Mouse (Mus musculus): ENCODE data around the gene Hid1. TPM values are rescaled to one million over a fixed set of nuclear protein-coding genes. Genes with fewer than 3 reads are reported as not detected.
"Not testable (repeated sequence)": the region's sequence is repeated elsewhere in the genome, so short reads cannot be mapped to it uniquely, and the experiment has no call there.

Hid1 gene
- polyA plus RNA-seq, 1 experiment = not detected

DNA sequence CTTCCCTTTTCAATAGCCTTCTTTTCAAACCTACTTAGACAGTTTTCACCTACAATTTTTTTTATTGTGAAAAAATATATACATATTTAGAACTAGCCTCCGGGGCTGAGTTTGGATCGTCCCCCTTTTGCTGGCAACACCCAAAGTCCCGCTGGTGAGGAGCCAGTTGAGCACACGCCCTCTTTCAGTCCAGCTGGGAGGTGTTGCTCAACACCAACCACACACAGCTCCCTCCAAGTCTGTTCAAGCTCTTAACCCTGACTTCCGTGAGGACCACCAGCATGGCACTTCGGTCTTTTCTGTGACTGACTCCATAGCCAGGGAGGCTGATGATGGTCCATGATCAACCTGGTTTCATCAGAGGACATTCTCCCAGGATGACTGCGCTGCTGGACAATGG lies 30.5 kb upstream of the Hid1 start:
- no peak for TF ChIP-seq GATA1 (IDR thresholded peaks at IDR 0.05; ENCODE audit: low read length)
- Histone ChIP-seq H3K4me1 (ENCODE audit: control insufficient read depth) (no peaks in the 10 kb centered on the region; the same call in none of the 2 replicates), H3K9me3 (ENCODE audit: control insufficient read depth, low read length) (no peaks in the 10 kb centered on the region), H3K36me3 (ENCODE audit: control insufficient read depth) (no peaks in the 10 kb centered on the region), H3K27me3 (ENCODE audit: control insufficient read depth) (peaks cover 13% of the 10 kb centered on the region), H3K4me3 (replicated peaks) (no peak overlapping the region)

DNA sequence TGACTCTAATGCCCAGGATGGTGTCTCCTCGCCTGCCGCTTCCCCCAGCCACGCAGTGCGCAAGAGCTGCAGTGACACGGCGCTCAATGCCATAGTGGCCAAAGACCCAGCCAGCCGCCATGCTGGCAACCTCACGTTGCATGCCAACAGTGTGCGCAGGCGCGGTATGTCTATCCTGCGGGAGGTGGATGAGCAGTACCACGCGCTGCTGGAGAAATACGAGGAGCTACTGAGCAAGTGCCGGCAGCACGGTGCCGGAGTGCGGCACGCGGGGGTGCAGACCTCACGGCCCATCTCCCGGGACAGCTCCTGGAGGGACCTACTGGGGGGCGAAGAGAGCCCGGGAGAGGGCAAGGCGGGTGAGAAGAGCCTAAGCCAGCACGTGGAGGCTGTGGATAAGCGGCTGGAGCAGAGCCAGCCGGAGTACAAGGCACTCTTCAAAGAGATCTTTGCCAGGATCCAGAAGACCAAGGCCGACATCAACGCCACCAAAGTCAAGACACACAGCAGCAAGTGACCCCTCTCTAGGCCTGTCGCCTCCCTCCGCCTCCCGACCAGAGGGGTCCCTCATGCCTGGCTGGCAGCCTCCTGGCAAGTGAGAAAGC lies 26.3 kb upstream of the Hid1 start:
- H3K27me3 ChIP-seq (ENCODE audit: control insufficient read depth) = peaks cover 10% of the 10 kb centered on the region
- TF ChIP-seq TAL1 (IDR thresholded peaks at IDR 0.05; ENCODE audit: low read length) = no peak
- no peak for TF ChIP-seq GATA1 (IDR thresholded peaks at IDR 0.05; ENCODE audit: low read length)

DNA sequence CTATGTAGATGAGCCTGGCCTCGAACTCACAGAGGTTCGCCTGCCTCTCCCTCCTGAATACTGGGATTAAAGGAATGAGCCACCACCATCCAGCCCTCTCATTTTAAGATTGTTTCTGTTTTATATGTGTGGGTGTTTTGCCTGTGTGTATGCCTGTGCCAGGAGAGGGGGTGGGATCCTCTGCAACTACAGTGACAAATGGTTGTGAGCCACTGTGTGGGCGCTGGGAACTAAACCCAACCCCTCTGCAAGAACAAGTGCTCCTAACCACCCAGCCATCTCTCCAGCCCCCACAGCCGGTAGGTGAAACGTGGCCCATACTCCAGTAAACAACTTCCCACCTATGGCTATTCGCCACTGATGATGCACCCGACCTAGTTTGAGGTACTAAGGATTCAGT lies 23.8 kb upstream of the Hid1 start:
- Histone ChIP-seq H3K27me3 (ENCODE audit: control insufficient read depth) (peaks cover 10% of the 10 kb centered on the region), H3K4me1 (ENCODE audit: control insufficient read depth) (no peaks in the 10 kb centered on the region; the same call in 1 of the 2 replicates), H3K4me3 (replicated peaks) (no peak overlapping the region), H3K9me3 (ENCODE audit: control insufficient read depth, low read length) (no peaks in the 10 kb centered on the region), H3K36me3 (ENCODE audit: control insufficient read depth) (no peaks in the 10 kb centered on the region)
- no peak for TF ChIP-seq GATA1 (IDR thresholded peaks at IDR 0.05; ENCODE audit: low read length)
- TF ChIP-seq TAL1 (IDR thresholded peaks at IDR 0.05; ENCODE audit: low read length) = no peak

More for the DNA sequence above, 26.3 kb upstream of the Hid1 start:
- no peak overlapping the region for H3K4me3 ChIP-seq (replicated peaks)
- no peaks in the 10 kb centered on the region for H3K36me3 ChIP-seq (ENCODE audit: control insufficient read depth)
- no peaks in the 10 kb centered on the region for H3K9me3 ChIP-seq (ENCODE audit: control insufficient read depth, low read length)
- H3K4me1 ChIP-seq (ENCODE audit: control insufficient read depth) = no peaks in the 10 kb centered on the region; the same call in 1 of the 2 replicates

DNA sequence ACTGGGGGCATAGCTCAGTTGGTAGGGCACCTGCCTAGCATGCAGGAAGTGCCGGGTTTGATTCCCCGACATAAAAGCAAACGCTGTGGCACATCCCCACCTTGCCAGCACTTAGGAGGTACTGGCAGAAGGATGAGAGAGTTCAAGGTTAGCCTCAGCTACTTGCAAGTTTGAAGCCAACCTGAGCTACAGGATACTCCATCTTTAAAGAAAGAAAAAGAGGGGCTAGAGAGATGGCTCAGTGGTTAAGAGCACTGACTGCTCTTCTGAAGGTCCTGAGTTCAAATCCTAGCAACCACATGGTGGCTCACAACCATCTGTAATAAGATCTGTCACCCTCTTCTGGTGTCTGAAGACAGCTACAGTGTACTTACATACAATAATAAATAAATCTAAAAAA lies 19.3 kb upstream of the Hid1 start:
- H3K9me3 ChIP-seq (ENCODE audit: control insufficient read depth, low read length); H3K36me3 ChIP-seq (ENCODE audit: control insufficient read depth); H3K4me3 ChIP-seq (replicated peaks); H3K4me1 ChIP-seq (ENCODE audit: control insufficient read depth): not testable (repeated sequence)
- H3K27me3 ChIP-seq (ENCODE audit: control insufficient read depth) = peaks cover 35% of the 10 kb centered on the region

DNA sequence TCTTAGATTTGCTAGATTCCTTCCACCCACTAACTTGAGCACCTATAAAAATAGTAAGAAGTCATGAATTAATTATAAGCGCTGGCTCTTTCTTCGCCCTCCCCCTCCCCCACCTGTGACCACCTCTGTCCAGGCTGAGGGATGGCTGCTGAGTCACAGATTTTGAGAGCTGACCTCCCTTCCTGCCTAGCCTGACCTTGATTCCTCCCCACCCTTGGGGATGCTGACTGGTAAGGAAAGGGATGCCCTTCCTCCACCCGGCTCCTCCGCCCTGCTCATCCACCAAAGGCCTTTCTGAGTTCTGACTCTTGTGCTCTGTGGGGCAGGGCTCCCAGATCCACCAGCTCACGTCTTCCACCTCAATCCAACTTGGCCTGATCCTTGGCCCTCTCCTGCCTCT lies 17.0 kb upstream of the Hid1 start:
- Histone ChIP-seq H3K4me3 (replicated peaks) (no peak overlapping the region), H3K36me3 (ENCODE audit: control insufficient read depth) (no peaks in the 10 kb centered on the region), H3K9me3 (ENCODE audit: control insufficient read depth, low read length) (peaks cover 3% of the 10 kb centered on the region; the same call in 1 of the 2 replicates), H3K4me1 (ENCODE audit: control insufficient read depth) (peaks cover 2% of the 10 kb centered on the region; the same call in 1 of the 2 replicates), H3K27me3 (ENCODE audit: control insufficient read depth) (peaks cover 58% of the 10 kb centered on the region)
- no peak for TF ChIP-seq TAL1 (IDR thresholded peaks at IDR 0.05; ENCODE audit: low read length)
- TF ChIP-seq GATA1 (IDR thresholded peaks at IDR 0.05; ENCODE audit: low read length) = no peak

DNA sequence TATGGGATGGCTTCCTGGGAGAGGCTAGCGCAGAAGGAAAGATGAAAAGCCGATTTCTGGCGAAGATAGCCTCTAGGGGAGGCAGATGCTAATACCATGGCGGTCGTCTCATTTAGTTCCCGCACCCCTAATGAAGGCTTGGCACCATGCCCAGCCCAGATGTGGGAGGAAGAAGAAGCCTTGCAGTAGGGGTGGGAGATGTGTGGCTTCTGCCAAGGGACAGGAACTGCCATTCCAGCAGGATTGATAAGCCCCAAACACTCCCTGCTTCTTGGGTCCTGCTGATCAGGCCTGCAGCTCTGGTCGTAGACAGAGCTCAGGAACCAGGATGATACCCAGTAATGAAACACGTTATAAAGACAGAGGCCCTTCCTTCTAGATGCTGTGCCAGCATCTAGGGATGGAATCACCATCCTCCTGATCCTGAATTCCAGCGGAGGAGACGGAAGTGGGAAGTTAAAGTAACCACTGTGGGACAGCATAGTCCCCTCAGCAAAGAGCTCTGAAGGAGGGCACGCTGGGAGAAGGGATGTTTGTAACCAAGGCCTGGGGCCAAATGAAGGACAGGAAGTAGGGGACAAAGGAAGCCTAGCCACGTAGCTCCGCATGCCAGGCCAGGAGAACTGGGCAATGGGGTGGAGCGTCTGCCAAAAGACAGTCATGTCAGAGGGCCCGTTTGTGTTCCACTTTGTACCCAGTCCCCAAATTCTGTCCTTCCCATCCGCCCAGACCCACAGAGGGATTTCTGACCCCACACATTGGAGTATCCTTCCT lies 16.3 kb upstream of the Hid1 start:
- H3K36me3 ChIP-seq (ENCODE audit: control insufficient read depth) = no peaks in the 10 kb centered on the region
- no peak overlapping the region for H3K4me3 ChIP-seq (replicated peaks)
- TF ChIP-seq GATA1 (IDR thresholded peaks at IDR 0.05; ENCODE audit: low read length) (no peak), TAL1 (IDR thresholded peaks at IDR 0.05; ENCODE audit: low read length) (no peak)
- H3K4me1 ChIP-seq (ENCODE audit: control insufficient read depth) = peaks cover 2% of the 10 kb centered on the region; the same call in 1 of the 2 replicates
- peaks cover 63% of the 10 kb centered on the region for H3K27me3 ChIP-seq (ENCODE audit: control insufficient read depth)
- peaks cover 7% of the 10 kb centered on the region; the same call in 1 of the 2 replicates for H3K9me3 ChIP-seq (ENCODE audit: control insufficient read depth, low read length)

DNA sequence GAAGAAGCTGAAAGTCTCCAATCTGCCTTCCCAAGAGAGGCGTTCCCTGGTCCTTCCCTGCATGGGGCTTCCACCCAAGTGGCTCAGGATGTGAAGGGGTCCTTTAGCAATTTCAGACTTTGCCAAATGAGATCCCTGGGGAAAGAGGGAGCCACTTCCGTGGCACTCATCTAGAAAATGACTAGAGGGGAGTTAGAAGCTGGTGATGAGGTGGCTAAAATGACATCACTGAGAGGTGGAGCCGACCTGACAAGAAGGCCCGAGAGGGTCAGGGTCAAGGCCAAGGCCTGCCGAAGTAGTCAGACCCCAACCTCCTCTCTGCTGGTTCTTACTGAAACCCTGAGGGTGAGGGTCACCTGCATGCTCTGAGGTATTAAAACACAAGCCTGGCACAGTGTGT lies 15.3 kb upstream of the Hid1 start:
- H3K4me1 ChIP-seq (ENCODE audit: control insufficient read depth) = peaks cover 2% of the 10 kb centered on the region; the same call in 1 of the 2 replicates
- H3K27me3 ChIP-seq (ENCODE audit: control insufficient read depth) = peaks cover 72% of the 10 kb centered on the region
- TF ChIP-seq GATA1 (IDR thresholded peaks at IDR 0.05; ENCODE audit: low read length) (no peak), TAL1 (IDR thresholded peaks at IDR 0.05; ENCODE audit: low read length) (no peak)
- no peak overlapping the region for H3K4me3 ChIP-seq (replicated peaks)
- peaks cover 15% of the 10 kb centered on the region for H3K9me3 ChIP-seq (ENCODE audit: control insufficient read depth, low read length)
- no peaks in the 10 kb centered on the region for H3K36me3 ChIP-seq (ENCODE audit: control insufficient read depth)

DNA sequence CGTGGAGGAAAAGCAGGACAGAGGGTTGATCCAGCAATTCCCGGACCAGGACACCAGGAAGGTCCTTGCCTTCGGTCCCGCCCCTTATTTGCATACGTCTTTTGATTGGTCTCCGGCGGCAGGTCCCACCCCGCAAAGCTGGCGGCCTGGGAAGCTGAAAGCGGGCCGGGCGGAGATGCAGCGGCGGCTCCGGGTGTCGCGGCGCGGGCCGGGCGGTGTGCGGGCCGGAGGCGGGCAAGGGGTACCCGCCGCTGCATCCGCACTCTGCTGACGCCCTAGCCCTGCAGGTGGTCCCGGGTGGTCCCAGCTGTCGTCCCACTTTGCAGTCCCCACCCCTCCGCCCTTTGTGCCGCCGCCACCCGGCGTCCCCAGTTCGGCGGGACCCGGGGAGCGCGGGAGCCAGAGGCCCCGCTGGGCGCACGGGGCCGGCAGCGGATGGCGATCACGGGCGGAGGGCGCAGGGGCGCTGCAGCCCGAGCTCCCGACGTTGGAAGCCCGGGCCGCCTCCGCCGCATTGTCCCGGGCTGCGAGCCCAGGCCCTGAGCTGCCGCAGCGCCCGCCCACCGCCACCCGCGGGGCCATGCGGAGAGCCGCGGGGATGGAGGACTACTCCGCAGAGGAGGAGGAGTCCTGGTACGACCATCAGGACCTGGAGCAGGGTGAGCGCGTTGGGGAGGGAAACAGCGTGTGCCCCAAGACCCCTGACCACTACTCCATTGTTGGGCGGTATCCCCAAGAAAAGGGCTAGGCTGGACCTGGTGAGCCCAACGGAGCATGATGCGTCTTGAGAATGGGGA lies 14.4 kb upstream of the Hid1 start, which contains the start of gene Cdr2l:
TSS of gene Cdr2l (plus strand) at position 174 of the 797 bp plus-strand sequence.
- Histone ChIP-seq H3K4me1 (ENCODE audit: control insufficient read depth) (peaks cover 2% of the 10 kb centered on the region; the same call in 1 of the 2 replicates), H3K9me3 (ENCODE audit: control insufficient read depth, low read length) (peaks cover 16% of the 10 kb centered on the region), H3K4me3 (replicated peaks) (peak within 1 kb of the TSS; percentile 46), H3K27me3 (ENCODE audit: control insufficient read depth) (peaks cover 73% of the 10 kb centered on the region), H3K36me3 (ENCODE audit: control insufficient read depth) (no peaks in the 10 kb centered on the region)
- TF ChIP-seq TAL1 (IDR thresholded peaks at IDR 0.05; ENCODE audit: low read length) = no peak
- no peak for TF ChIP-seq GATA1 (IDR thresholded peaks at IDR 0.05; ENCODE audit: low read length)

DNA sequence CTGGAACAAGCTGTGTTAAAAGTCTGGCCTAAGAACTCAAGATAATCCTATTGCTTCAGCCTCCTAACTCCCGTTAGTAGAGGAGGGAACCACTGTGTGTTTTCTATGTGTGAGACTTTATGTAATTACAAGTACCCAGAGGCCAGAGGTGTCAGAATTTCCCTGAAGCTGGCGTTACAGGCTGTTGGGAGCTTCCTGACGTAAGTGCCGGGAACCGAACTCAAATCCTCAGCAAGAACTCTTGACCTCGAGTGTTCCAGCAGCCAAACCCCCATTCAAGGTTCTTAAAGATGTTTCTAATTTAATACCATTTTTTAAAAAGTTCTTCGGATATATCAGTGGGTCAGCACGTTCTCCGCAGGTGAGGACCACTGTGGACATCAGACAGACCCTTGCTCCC lies 13.7 kb upstream of the Hid1 start:
- Histone ChIP-seq H3K9me3 (ENCODE audit: control insufficient read depth, low read length) (peaks cover 16% of the 10 kb centered on the region), H3K27me3 (ENCODE audit: control insufficient read depth) (peaks cover 77% of the 10 kb centered on the region), H3K36me3 (ENCODE audit: control insufficient read depth) (no peaks in the 10 kb centered on the region), H3K4me3 (replicated peaks) (no peak overlapping the region), H3K4me1 (ENCODE audit: control insufficient read depth) (peaks cover 2% of the 10 kb centered on the region; the same call in 1 of the 2 replicates)
- no peak for TF ChIP-seq TAL1 (IDR thresholded peaks at IDR 0.05; ENCODE audit: low read length)
- TF ChIP-seq GATA1 (IDR thresholded peaks at IDR 0.05; ENCODE audit: low read length) = no peak

All from erythroblast, embryonic 14.5 days (primary cell).